Mouse (Mus musculus) thymus, adult 2 months (tissue): ENCODE results near the gene Cmss1.

Experiments
- CTCF ChIP-seq: fragments of 200-500 bp; IDR thresholded peaks from 2 replicates; pipeline ENCODE4 v1.5.1; 2012; ENCODE audit warnings: mild to moderate bottlenecking, control low read depth, low read length, moderate library complexity, borderline replicate concordance; ENCODE audit not compliant: control insufficient read depth, poor library complexity, insufficient read depth; ENCODE audit errors: extremely low read depth
- POLR2A ChIP-seq: fragments of 200-500 bp; IDR thresholded peaks from 2 replicates; pipeline ENCODE4 v1.6.1; 2012; ENCODE audit warnings: mild to moderate bottlenecking, low read length, control low read depth, moderate library complexity; ENCODE audit not compliant: control insufficient read depth, poor library complexity, insufficient read depth; ENCODE audit errors: extremely low read depth

- TF ChIP-seq CTCF (no peak), POLR2A (no peak)
Measured at GRCm38 (mm10) chr16:57482264-57482663, 124.4 kb downstream of the Cmss1 start.
